Mouse (Mus musculus): ENCODE measurements around the gene Pmfbp1.
"Not testable (repeated sequence)": the region's sequence is repeated elsewhere in the genome, so short reads cannot be mapped to it uniquely, and the experiment has no call there.

The Pmfbp1 gene

DNA sequence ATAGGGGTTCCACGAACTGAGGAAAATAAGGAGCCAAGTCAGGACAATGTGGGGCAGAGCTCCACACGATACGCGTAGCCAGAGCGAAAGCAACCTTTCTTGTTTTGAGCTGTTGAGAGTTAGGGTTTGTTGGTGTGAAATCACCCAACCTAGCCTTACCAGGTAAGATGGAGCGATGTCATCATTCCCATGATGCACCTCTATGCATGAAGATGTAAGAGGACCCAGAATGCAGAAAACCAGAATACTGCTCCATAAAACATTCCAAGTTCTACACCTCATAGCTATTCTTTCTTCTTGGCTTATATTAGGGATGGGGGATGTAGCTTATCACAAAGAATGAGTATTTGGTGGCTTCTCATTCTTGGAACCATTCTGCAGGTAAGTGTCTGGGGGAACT, at the start of gene Pmfbp1:
TSS of gene Pmfbp1 (plus strand) at position 301 of the 400 bp plus-strand sequence.
- in situ Hi-C loops (cut with MboI, MseI) = no loop called here

DNA sequence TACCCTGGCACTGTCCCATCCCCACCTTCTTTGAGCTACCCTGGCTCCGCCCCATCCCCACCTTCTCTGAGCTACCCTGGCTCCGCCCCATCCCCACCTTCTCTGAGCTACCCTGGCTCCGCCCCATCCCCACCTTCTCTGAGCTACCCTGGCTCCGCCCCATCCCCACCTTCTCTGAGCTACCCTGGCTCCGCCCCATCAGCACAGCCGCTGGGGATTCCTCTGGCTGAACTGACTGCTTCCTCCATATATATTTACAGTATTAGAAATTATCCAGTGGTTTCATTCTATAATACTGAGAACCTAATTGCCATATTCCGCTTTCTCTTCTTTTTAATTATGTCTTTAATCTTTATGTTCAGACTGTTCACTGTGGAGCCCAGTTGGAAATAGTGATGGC, 46.9 kb upstream of the Pmfbp1 start:
- in situ Hi-C loops (cut with MboI, MseI) = not testable (repeated sequence)

DNA sequence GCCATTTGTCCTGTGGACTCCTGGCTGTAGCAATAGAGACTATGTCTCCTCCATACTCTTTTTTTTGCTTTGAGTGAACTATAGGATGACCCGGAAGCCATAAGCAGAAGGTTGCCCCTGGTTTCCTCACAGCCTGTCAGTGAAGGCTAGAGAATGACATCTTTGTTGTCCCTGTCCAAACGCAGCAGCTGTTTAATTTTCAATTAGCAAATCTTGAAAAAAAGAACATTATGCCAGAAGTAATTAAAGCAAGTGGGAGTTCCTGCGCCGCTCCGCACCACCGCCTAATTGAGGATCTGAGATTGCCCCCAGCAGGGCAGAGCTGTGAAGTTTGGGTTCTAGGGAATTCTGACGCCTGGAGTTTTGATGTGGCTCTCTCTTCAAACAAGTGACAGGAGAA, 42.8 kb upstream of the Pmfbp1 start:
- in situ Hi-C loops (cut with MboI, MseI) = no loop called here

DNA sequence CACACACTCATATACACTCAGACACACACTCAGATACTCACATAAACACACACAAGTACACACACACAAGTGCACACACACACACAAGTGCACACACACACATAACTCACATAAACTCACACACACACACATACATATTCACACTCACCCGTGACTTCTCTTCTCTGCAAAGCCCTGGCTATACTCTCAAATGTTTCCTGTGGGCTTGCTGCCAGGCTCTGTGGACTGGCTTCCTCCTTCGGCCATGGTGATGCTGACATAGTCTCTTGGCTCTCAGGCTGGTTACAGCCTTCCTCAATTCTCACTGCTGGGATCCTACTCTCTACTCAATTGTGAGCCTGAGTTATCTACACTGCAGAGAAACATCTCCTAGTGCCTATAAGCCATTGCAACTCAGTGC, 38.7 kb upstream of the Pmfbp1 start:
- in situ Hi-C loops (cut with MboI, MseI) = no loop called here

DNA sequence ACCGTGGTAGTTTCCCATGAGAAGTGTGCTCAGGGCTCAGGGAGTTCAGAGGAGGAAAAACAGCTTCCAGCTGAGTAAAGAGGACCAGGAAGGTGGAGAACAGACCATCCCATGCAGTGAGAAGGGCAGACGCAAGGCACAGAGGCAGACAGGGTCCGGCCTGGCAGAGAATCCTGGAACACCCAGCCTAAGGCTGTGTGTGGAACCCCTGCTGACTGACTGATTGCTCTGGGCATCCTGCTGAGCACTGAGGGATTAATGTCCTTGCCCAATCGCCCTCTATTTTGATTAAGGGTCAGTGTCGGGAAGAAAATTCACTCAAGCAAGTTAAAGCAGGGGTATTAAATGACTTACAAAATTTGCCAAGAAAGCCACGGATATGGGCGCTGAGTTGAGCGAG, 36.4 kb upstream of the Pmfbp1 start:
- in situ Hi-C loops (cut with MboI, MseI) = no loop called here

DNA sequence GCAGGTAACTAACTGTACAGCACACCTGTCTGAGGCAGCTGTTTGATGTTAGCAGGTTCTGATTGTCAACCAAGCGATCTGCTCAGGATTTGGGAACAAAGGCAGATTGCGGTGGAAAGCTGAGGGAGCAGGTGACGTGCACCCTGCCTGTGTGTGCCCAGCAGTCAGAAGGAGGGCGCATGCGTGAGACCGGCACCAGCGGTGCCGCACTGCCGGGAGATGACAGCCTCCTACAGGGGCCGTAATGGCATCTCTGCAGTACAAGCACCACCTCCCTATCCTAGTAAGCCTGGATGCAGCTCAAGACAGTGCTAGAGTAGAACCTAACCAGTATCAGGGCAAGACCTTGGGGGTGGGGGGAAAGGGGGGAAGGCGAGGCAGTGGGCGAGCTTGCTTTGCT, 35.2 kb upstream of the Pmfbp1 start:
- in situ Hi-C loops (cut with MboI, MseI) = no loop called here

DNA sequence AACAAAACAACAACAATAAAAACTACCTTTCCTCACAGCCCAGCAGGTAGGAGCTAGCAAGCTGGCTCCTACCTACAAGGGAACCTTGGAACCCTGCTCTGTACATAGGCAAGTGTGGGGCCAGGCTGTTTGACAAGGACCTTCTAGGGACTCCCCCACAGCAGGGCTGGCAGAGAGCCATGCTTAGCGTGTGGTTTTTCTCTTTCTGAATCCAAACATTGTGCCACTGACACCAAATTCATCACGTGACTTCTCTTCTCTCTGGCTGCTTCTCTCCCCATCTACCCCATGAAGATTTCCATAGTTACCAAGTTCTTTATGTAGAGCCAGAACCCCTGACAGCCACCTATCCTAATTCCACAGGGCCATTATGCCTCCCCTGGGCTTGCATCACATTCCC, 30.8 kb upstream of the Pmfbp1 start:
- in situ Hi-C loops (cut with MboI, MseI) = no loop called here

DNA sequence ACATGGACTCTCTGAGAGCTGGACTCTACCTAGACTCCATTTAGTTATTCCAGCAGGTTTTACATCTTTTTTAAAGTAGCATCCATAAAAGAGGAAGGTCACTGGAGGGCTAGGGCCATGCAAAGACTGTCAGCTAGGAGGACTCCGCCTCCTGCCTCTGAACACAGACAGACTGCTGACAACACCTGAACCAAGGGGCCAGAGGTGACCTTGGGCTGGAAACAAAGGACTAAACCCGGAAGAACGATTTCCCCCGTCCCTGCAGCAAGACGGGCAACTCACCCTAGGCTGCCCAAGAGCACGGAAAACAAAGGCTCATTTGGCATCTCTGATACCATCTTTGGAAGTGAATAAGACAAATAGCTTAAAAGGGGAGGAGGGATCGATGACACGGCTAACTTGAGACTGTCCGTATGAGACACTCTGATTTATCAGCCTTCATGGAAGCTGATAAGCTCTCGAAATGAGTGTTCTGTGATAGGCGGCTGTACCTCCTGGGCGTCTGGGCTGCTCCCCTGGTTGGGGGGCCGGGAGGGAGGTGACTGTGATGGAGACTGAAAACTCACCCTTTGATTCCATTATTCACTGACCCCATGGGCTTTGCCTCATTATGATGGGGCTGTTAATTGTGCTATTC, 30.0 kb upstream of the Pmfbp1 start:
- in situ Hi-C loops (cut with MboI, MseI) = no loop called here

DNA sequence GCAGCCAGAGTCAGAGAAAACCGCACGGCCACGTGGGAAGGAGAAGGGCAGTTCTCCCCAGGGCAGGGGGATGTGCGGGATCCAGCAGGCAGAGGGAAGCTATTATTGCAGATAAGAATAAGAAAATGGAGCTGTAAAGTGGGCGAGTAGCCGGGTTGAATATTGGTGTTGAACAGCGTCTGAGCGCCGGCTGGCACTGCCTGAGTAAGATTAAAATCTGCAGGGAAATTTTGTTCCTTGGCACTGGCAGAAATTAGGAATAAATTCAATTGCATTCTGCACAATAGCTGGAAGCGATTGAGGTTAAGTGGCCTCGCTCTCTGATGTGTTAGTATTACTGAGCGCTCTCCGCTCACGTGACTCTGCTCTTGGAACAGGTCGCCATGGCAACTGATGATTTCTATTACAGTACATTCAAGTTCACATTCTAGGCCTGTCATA, 29.4 kb upstream of the Pmfbp1 start:
- in situ Hi-C loops (cut with MboI, MseI) = no loop called here

DNA sequence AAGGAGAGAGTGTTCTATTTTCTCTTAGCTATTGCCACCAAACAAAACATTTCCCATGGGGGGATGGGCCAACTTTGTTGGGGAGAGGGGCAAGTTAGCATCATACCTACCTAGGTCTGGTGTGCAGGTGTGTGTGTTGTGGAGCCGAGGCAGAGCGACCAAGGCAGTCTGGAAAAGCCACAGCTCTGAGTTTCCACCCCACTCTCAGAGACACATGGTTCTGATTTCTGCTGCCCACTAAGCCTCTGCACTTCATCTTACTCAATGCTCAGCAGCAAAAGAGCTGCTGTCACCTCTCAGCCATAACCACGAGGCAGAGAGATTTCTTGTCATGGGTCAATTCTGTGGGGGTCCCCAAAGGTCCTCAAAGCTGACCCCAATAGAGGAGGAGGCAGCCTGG, 28.8 kb upstream of the Pmfbp1 start:
- in situ Hi-C loops (cut with MboI, MseI) = no loop called here

DNA sequence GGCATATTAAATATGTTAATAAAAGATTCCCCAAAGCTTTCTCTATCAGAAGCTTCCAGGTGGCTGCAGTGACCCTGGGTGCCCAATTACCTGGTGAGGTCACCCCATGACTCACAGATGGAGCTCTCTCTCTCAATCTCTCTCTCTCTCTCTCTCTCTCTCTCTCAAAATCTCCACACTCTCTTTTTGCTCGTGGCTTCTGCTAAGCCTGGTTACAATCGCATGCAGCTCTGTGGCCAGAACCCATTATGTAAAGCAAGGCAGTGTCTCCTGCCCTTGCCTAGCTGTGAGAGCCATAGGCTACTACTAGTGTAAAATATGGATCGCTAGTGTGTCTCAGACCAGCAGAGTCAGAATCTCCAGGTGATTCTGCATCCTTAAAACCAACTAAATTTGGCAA, 28.1 kb upstream of the Pmfbp1 start:
- in situ Hi-C loops (cut with MboI, MseI) = no loop called here

DNA sequence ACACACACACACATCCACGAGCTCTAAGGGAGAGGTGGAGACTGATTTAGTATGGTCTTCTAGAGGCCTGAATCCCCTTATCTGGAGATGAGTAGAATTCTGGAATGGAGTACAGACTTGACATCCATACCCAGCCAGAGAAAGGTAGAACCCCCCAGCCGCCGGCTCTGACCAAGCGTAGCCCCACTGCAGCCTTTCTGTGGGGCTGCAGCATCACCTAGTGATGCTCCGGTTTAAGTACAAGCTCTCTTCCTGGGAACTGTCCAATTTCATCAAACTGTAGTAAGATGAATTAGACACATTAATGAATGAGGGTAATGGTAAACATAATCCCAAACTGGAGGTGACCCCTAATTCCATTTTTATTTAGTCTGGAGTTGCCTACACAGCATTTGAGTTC, 26.3 kb upstream of the Pmfbp1 start:
- in situ Hi-C loops (cut with MboI, MseI) = no loop called here

DNA sequence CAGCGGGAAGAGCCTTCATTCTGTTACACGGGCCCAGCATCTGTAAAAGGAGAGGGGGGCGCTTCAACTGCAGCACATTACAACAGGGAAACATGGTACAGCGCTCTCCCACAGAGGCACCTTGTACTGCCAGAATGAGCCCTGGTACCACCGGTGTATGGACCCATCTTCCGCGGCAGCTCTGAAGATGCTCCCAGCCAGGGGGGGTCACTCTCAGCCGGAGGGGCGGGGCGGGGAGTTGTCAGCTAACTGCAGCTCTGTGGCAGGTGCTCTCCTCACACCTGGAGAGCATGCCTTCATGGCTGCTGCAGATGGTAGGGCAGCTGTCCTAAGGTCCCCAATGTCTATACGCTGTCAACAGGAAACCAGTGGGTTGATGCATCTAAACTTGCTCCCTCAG, 25.7 kb upstream of the Pmfbp1 start:
- in situ Hi-C loops (cut with MboI, MseI) = no loop called here

DNA sequence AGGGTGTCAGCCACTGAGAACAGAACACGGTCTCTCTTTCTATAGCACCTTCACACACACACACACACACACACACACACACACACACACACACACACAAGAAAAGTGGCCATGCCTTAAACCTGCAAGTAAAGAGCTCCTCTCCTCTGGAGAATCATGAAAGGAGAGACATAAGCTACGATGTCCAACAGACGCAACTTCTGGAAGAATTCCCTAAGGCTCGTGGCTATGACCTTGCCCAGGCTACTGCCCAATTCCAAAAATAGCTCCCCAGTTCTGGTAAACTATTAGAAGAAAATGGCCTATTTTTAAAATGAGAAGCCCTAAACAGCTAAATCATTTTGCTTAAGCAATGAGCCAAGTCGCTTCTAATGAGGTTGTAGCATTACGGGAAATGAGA, 22.0 kb upstream of the Pmfbp1 start:
- in situ Hi-C loops (cut with MboI, MseI) = no loop called here

DNA sequence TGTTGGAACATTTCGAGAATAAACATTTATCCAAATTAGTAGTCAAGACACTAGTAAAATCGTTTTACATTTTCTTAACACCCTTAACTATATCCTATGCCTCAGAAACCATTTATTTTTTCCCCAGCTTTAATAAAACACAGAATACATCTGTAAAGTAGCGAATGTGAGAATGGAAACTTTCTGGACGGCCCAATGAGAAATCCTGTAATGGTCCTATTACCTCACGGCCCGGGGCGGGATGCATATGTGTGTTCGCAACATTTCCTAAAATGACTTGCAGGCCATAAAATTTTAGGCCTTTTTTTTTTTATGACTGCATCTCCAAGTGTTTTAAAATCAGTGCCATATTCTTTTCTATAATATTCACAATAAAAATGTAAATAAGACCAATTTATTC, 21.4 kb upstream of the Pmfbp1 start:
- in situ Hi-C loops (cut with MboI, MseI) = no loop called here

DNA sequence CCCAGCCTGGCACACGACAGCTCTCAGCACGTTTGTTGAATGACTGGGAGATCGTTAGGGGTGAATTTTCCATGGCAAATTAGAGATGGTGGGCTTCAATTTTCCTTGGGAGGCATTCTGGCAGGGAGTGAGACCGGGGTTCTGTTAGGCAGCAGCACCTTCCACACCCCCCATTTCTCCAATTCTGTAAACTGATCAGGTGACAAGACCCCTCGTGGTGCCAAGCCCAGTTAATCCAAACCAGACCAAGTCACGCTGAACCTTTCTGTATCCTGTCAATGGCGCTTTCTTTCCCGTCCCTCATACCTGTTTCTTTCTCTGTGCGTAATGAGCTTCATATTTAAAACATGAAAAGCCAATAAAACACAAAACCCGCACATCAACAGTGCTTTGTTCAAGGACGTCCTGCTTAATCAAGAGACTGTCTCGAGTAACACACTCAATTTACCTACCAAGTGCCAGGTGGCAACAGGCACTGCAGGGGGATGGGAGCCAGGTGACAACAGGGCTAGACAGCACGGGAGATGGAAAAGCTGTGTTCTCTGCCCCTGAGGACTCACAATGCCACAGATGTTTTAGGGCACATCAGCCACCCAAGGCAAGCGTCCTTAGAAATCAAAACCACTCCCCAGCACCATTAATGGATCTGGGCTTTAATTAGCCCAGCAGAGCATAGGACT, 19.2 kb upstream of the Pmfbp1 start:
- in situ Hi-C loops (cut with MboI, MseI) = no loop called here

DNA sequence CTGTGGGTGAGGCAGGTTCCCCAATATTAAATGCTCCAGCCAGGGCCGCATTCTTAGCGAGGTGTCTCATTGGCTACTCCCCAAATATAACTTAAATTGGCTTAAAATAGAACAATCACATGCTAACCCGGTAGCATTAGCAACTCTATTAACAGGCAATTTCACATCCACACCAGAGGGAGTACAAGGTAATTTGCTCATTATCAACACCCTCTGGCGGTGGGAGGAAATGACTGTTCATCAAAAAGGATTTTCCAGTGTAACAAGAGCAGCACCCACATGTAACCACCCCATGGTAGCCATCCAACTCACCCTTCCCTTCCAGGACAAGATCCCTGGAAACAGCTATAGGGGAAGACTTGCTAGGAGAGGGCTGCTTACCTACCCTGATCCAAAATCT, 18.4 kb upstream of the Pmfbp1 start:
- in situ Hi-C loops (cut with MboI, MseI) = no loop called here

DNA sequence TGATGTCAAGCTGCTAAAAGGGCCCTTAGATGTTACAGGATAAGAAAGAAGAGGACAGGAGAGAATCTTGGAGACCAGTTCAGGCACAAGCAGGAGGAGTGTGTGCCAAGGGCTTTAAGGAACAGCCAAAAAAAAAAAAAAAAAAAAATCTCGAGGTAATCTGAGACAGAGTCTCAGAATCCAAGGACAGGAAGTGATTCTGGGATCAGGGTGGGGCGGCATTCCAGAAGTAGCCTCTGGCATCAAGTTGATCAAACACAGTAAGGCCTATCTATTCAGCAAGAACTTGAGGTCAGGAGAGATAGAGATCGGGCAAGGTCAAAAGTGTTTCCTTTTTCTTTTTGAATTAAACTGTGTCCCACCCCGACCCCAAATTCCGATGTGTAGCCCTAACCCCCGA, 15.2 kb upstream of the Pmfbp1 start:
- in situ Hi-C loops (cut with MboI, MseI) = no loop called here

DNA sequence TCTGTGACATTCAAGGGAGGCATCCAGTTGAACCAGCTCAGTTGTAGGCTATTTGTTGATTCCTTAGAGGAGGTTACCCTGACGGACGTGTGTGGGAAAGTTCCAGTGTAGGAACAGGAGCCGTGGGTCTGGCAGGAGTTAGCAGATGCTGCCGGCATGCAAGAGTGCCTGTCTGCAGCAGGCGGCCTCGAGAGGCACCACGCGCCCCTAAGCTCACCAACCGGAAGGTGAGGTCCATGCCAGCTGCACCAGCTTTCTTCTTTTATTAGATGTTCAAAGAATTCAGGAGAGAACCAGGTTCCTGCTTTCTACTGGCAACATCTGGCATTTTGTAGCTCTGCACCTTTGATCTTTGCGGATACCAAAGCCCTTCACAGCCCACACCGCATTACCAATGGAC, 9.1 kb upstream of the Pmfbp1 start:
- in situ Hi-C loops (cut with MboI, MseI) = no loop called here

DNA sequence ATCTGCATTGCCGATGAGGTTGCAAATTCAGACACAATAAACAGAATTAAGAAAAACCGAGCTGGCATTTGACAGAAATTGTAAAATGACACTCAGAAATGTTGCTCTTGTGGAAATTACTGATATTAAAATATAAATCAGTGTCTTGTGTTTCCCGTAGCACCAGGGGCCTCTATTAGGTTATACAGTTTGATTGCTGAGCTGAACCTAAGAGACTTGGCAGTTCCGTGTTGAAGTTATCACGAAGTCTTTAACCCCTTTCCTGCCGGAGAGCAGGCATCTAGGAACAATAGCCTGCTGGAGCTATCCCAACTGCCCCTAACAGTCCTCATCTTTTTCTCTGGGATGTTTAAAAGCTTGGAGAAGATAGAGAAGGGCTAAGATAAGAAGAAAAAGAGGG, 8.3 kb upstream of the Pmfbp1 start:
- in situ Hi-C loops (cut with MboI, MseI) = no loop called here

DNA sequence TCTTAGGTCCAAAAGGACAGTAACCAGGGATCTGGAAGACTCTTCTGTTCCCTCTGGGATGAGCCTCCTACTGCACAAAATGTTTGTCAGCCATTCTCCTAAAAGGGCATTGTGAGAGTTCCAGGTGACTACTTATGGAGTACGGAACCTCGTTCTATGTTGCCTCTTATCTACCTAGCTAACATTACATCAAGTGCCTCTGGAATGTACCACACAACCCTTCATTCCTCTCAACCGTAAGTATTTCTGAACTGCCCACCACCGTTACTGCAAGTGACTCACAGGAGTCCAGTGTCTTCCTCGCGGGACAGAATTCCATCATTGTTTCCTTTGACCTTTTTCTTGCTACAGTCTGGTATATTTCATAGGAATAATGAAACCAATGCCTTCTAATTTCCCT, 1.0 kb upstream of the Pmfbp1 start:
- in situ Hi-C loops (cut with MboI, MseI) = no loop called here

DNA sequence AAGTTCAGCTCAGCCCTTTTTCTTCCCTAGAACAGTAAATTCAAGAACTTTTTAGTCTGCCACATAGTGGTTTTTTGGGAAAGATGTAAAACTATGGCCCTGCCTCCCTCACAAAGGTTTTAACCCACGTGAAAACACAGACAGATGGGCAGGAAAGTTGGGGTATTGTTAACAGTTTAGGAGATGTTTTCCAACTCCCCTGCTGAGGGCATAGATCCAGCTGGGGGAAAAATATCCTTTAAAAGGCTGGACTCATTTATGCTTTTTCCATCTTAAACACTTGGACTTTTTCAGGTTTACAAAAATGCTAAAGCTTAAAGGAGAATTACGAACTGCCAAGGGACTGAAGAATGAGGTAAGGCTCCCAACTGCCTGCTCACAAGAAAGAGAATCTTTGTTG, 774 bp downstream of the Pmfbp1 start:
- in situ Hi-C loops (cut with MboI, MseI) = no loop called here

DNA sequence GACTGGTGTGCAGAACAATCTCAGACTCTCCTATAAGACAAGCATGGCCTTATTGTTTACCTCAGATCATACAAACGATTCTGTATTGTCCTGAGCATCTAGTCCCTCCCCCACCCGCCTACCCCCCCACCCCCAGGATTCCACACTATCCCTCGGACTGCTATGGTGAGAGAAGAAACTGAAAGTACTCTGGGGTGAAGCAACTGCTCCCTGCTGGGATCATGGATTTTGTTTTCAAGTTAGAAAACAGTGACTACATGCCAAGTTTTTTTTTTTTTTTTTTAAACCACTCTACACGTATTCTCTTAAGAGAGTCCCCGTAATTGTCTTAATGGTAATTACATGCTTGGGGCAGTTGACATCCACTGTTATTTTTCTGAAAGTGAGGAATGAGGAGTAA, 3.6 kb downstream of the Pmfbp1 start:
- in situ Hi-C loops (cut with MboI, MseI) = no loop called here
